Mouse (Mus musculus): ENCODE data around the gene Zgrf1.
A peak's percentile ranks its signal among the peaks of the same experiment; 100 is the strongest.

Gene Zgrf1

DNA sequence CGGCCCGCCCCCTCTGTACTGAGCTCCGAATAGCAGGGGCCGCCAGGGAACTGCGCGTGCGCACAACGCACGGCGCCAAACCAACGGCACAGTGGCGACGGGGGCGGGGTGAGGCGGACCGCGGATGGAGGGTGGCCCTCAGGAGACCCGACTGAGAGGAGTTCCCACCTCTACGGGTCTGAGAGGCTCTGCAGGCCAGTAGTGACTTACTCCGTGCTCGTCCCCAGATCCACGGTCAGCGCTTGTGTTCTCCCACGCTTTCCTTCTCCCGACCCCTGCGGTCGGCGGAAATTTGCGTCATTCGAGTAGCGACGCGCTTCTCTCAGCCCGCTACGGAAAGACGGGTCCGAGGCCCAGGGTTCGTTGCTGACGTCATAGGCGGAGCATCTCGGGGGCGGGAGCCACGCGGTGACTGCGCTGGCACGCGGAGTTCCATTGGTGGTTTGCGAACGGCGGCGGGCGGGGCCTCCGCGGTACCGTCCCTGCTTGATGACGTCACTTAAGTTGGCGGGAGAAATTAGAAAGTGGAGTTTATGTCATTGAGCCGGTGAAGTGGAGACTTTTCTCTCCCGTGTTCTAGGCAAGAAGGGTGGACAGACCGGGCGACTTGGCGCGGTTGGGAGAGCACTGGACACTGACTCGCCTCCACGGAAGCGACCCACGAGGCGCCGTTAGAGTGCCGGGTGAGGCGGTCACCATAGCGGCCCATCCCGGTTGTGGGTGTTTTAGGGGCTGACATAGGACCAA, at the start of gene Zgrf1, which contains the start of gene Larp7:
Gene Zgrf1, plus strand, starts transcription at position 517 of the 747 bp plus-strand sequence.
Gene Larp7, minus strand, starts transcription at position 377 of the 747 bp plus-strand sequence.
- peak; percentile 99 for DNase-seq

- DNase-seq: no peak
Measured at GRCm38 (mm10) chr3:127507878-127508783, 45.2 kb upstream of the Zgrf1 start.

DNA sequence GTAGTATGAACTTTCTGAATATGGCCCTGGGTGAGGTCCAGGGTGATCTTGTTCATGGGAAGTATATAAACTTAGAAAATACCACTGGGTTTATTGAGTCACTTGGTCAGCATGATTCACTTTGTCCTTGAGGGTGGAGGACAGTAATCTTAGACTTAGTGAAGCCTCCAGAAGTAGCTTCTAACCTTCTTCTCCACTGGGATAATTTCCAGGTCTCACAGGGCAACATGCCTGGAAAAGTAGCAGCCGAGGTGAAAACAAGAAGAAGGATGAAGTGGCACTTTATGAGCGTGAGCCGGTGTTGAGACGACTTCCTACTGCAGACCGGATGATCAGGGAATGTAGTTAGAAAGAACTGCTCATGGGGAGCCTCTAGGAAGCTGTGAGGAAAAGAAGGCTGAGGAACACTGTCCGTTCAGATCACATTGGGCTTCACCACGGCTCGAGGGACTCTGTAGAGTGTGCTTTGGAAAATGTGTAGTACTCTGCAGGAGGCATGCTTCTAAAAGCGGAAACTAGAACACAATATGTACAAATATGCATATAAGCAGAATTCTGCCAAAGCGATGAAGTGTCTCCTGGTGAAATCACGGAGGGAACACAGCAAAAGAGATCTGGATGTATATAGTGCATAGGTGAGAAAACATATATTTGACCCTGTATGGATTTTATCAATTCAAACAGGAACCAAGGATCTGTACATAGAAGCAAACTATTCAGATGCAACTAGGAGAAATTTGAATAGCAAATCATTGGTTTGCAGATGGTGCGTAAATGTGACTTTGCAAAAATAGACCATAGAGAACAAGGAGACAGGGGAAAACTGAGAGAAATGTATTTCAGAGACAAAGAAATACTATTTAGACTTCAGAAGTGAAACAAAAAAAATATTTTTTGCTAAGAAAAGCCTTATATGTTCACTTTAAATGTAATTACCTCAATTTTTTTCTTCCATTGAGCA, 41.2 kb upstream of the Zgrf1 start:
- no peak for DNase-seq

GRCm38 (mm10) chr3:127512794-127513335, 40.4 kb upstream of the Zgrf1 start:
- DNase-seq: no peak

- DNase-seq: no peak
Measured at GRCm38 (mm10) chr3:127513699-127514098, 39.6 kb upstream of the Zgrf1 start.

DNA sequence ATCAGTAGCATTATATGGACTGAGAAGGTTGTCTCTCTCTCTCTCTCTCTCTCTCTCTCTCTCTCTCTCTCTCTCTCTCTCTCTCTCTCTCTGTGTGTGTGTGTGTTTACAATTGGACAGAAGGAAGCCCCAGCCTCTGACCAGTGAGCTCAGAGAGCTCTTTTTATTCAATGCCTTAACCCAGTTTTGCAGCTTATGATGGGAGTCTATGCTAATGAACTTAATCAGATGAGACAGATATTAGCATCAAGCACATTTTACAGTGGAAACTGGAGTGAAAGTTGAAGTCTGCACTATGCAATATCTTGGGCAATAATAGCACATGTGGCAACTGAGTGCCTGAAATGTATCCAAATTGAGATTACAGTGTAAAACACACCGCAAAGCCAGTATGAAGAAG, 38.0 kb upstream of the Zgrf1 start:
- DNase-seq: peak; percentile 83

- DNase-seq: no peak
Measured at GRCm38 (mm10) chr3:127520300-127520699, 33.0 kb upstream of the Zgrf1 start.

DNA sequence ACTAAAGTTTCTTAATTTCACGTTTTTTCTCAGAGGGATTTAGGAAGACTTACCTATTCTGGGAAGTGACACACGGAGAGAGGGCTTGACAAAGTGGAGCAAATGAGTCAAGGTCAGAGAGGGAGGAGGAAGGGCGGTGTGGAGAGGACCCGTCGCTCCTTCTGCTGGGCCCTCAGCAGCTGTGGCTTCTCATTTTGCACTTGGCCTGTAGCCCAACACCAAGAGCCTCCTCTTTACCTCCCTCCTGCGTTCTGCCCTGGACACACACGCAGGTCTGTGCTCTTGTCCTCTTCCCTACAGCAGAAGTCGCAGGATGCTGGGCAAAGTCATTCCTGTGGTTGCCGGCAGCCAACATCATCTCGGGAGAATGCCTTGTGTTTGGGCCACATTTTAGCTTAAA, 32.1 kb upstream of the Zgrf1 start:
- no peak for DNase-seq

- no peak for DNase-seq
Measured at GRCm38 (mm10) chr3:127525188-127525819, 28.0 kb upstream of the Zgrf1 start.

DNA sequence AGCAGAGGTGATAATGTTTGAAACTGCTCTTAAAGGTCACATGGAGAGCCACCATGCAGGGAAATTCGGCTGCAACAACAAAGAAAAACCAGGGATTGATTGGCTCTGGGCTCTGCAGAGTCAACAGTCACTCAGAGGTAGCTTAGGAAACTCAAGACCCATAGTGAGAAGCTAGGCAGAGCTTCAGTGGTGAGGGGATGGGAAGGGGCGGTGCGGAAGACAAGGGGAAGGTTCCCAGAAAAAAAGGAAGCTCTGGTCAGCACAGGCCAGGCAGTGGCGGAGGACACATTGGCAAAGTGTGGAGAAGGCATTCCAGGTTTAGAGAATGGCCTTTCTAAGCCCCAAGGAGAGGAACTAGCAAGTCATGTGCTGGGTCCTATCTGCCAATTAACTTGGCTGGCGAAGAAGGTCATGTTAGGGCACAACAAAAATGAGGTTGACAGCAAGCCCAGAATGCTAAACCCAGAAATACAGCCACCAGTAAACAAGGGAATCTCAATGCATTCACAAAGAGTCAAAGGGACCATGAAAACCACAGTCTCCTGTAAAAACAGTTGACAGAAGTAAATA, 25.7 kb upstream of the Zgrf1 start:
- DNase-seq: no peak

DNA sequence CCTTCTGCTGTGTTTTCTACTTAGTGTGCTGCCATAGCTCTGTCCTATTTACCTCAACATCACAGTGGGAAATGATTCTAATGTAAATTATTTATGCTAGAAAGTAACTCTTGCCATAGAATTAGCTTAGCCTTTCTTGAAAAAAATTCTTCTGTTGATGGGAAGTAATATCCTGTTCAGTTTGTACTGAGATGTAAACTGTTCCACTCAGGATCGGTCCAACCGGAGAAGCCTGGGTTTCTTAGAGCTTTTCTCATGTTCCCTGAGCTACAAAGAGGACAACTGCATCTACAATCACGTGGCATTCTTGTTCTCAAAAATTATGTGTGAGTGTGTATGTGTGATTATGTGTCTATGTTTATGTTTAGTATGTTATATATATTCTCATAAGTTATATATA, 24.1 kb upstream of the Zgrf1 start:
- DNase-seq: no peak

DNA sequence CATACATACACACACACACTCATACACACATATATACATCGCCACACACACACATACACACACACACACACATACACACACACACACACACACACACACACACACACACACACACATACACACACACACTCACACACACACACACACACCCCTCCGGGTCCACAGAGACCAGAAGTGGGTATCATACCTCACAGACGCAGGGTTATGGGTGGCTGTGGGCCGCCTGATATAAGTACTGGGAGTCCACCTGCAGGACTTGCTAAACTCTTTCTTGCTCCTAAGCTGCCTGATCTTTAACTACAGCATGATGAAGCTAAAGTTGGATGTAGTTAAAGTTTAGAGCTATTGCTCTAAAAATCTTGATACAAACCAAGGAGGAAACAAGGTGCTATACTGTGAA, 23.5 kb upstream of the Zgrf1 start:
- no peak for DNase-seq

DNA sequence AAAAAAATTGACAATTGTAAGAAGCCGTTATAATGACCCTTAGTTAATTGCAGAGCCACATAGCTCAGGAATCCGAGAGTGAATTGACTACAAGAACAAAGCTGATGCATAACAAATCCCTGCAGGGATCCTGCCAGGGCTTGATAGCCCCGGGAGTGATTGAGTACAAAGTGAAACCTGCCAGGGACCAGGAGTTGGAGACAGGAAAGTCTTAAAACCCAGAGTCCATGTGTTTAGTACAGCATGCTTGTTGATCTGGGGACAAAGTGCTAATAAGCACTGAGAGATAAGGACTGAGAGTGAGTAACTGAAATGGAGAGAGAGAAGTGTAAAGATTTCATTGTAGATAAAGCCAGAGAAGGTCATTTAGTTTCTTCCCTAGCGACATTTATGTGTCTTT, 23.0 kb upstream of the Zgrf1 start:
- no peak for DNase-seq

DNA sequence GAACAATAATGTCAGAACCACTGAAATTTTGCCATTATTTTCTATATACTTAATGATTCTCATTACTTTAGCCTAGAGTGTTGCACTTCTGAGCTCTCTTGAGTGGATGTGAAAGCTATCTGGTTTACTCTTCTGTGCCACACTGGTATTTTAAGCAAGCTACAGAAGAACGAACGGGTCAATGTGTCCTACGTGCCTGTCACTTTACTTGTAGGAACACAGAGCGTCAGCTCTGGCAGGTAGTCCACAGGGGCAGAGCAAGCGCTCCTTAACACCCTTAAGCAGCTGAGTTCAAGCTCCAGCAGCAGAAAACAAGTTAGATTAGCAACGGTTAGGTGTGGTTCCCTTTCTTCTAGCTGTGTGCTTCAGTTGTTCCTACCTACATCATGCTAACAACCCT, 14.1 kb upstream of the Zgrf1 start:
- DNase-seq: no peak

- DNase-seq: no peak
Measured at GRCm38 (mm10) chr3:127543976-127544375, 9.3 kb upstream of the Zgrf1 start.

DNA sequence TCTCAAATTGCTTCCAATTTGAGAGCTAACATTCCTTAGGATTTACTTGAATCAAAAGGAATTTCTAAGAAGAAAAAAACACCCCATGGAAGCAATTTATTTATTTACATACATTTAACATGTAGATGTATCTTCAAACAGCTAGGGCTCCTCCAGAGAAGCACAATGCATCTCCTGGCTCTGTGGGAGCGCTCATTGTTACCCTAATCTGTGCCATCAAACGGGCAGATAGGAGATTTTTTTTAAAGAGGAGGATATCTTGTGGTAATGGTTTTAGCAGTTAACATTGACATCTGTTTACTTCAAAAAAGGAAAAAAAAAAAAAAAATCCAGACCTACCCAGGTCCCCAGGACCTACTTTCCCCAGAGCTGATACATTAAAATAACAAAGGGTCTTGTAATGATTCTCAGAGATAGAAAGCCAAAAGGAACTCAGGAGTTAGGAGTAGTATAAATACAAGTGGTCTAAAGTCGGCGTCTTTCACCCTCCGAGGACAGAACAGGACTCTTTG, 8.6 kb upstream of the Zgrf1 start:
- no peak for DNase-seq

DNA sequence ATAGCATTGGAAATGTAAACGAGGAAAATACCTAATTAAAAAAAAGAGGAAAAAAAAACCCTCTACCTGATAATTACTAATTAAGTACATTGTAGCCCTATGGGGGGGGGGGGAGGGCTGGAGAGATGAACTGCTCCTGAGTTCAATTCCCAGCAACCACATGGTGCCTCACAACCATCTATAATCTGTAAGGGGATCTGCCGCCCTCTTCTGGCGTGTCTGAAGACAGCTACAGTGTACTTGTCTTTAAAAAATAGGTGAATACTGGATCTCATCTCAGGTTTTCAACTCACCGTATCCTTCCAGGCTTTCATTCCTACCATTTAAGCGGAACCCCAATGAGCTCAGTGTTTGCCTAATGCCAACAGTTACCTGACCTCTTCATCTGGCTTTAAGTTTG, 5.4 kb upstream of the Zgrf1 start:
- peak; percentile 46 for DNase-seq

GRCm38 (mm10) chr3:127552434-127552972, 786 bp upstream of the Zgrf1 start:
- DNase-seq: no peak

DNA sequence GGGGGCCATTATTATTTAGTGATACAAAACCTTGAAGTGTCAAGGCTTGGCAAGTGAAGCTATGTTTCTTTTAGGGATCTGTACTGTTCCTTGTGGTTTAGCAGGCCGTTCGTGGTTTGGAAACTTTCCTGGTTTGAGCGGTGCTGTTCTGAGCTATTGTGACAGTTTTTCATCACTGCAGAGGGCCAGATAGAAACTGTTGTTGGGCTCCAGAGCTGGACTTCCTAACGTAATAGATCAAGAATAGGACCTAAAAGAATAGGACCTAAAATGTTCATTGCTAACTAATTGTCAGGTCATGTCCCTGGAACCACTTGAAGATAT, 393 bp downstream of the Zgrf1 start:
- no peak for DNase-seq

DNA sequence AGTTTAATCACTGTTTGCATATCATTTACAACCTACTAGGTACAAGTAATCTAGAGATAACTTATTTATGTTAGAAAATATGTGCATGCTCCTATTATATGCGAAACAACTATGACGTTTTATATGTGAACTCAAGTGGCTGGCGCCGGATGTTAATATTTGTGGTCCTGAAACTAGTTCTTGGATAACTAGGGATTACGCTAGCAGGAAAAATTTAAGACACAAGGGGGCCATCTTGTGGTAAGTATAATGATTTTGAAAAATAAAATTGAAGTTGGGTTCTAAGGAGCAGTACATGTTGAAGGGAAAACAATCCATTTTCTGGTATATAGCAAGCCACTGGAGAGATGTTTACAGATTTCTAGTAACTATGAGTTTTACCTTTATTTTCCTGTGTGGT, 1.4 kb downstream of the Zgrf1 start:
- DNase-seq: peak; percentile 38

GRCm38 (mm10) chr3:127558201-127558600, 4.9 kb downstream of the Zgrf1 start:
- peak; percentile 5 for DNase-seq
